Mouse (Mus musculus): ENCODE measurements around the gene Ppp2r5d.

The Ppp2r5d gene

GRCm38 (mm10) chr17:46646322-46646662 is 58.6 kb downstream of the Ppp2r5d start:
- no peak for DNase-seq (ENCODE audit: low read depth, low spot score)

GRCm38 (mm10) chr17:46645561-46646321 is 59.2 kb downstream of the Ppp2r5d start, which contains the start of the genes Klc4 and Mrpl2:
Klc4 (minus strand) TSS chr17:46646022.
Mrpl2 (plus strand) TSS chr17:46646229.
- DNase-seq (ENCODE audit: low read depth, low spot score), result peak; percentile 97

- DNase-seq (ENCODE audit: low read depth, low spot score), result peak; percentile 65
Observed at GRCm38 (mm10) chr17:46644916-46645475, 59.9 kb downstream of the Ppp2r5d start.

GRCm38 (mm10) chr17:46644152-46644805 is 60.6 kb downstream of the Ppp2r5d start:
- DNase-seq (ENCODE audit: low read depth, low spot score), result no peak

GRCm38 (mm10) chr17:46642060-46642459 is 62.9 kb downstream of the Ppp2r5d start:
- DNase-seq (ENCODE audit: low read depth, low spot score), result no peak

- DNase-seq (ENCODE audit: low read depth, low spot score), result no peak
Observed at GRCm38 (mm10) chr17:46639929-46640328, 65.0 kb downstream of the Ppp2r5d start.

GRCm38 (mm10) chr17:46636831-46637523 is 67.9 kb downstream of the Ppp2r5d start:
- peak; percentile 93 for DNase-seq (ENCODE audit: low read depth, low spot score)
